Mouse (Mus musculus) c-Kit-positive CD71-negative TER-119-negative erythroid progenitor cells, embryonic 14.5 days (primary cell): ENCODE data around the gene Iqca.

Experiments used
- DNase-seq: peaks from one replicate; pipeline ENCODE4 v3.0.0-alpha.2; 2013; ENCODE audit warnings: low read depth

Gene Iqca

GRCm38 (mm10) chr1:90132402-90132801 lies 20.8 kb downstream of the Iqca start:
- no peak for DNase-seq

GRCm38 (mm10) chr1:90131982-90132381 lies 21.2 kb downstream of the Iqca start:
- DNase-seq = no peak

- no peak for DNase-seq
Measured at GRCm38 (mm10) chr1:90124561-90124960, 28.6 kb downstream of the Iqca start.

DNA sequence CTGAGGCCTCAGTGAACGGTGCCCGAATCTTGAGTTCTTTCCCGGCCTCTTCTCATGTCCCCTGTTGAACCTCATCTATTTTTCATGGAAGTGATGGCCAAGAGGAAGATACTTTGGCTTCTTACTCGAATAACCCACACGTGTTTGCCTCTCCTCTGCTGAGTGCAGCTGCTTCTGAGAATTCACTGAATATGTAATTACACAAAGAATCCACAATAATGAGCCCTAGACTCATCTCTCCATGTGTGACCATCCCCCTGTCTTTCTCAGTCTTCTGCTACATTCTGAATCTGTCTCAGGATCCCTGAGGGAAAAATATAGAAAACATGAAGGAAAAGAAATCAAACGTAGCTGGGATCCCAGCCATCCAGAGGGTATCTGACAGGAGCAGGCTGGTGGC lies 32.5 kb downstream of the Iqca start:
- no peak for DNase-seq

DNA sequence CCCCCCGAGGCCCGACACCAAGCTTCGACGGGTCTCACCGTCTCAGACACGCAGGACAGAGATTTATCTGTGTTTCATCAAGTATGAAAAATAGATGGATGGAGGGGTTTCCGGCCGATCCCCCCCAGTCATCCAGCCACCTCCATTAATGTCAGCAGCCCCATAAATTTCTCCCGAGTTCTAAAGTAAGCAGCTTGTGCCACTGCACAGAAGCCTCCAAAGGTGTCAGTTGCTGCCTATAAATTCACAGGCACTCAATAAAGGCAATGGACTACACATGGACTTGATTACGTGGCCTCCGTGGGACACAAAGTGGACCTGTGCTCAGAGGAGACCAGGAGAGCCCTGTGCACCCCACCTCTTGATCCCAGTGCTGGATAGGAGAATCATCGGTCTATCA lies 34.0 kb downstream of the Iqca start:
- DNase-seq = no peak

DNA sequence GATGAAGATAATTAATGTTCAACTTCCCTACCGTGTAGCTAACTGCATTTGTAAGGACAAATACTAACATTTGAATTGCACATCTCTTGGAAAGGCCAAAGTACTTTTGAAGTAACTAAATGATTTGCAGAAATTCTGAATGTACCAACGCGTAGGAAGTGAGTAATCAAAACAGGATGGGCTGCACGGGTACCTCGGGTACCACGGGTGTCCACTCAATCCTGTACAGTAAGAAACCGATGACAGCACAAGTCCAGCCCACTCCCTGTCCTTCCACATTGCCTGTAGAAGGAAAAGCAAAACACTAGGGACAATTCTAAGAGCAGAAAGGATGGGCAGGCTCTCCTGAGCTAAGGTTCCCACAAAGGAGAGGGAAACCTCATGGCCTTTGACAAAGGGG lies 36.0 kb downstream of the Iqca start:
- no peak for DNase-seq

DNA sequence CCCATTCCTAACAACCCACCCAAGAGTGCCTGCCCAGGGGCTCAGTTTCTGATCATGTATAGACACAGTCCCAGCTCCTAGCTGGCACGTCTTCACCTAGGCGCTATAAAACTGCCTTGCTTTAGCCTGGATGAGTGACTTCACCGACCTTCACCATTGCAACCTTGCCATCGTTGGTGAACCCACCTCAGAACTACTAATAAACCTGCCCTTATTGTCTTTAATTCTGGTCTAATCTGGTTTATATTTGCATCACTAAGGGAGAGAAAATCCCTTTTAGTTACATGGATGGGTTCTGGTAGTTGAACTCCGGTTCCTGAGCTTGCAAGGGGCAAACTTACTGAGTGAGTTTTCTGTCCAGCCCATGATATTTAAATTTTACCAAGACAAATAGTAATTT lies 38.6 kb downstream of the Iqca start:
- no peak for DNase-seq

DNA sequence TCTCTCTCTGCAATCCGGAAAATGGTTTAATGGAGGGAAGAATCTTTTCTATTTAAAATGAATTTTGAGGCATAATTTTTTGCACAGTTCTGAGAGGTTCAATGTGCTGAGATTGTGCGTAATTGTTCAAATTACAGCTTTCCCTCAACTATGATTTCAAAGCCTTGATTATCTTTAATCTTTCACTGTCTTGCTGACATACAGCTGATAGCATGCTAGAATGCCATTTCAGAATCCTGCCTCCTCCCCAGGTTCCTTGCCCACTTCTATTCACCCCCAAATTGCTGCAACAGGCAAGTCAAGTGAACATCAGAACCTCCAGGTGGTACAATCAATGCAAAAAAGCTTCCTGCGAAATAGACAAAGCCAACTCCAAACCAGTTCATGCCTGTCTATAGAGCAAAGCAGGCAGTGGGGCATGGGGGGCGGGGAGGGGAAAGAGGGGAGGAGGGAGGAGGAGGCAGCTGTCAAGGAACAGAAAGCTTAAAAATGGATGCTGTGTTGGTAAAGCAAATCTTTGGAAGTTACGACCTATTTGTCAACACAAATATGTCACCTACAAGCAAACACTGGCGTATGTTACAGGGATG lies 39.5 kb downstream of the Iqca start:
- DNase-seq = no peak

GRCm38 (mm10) chr1:90112669-90113068 lies 40.5 kb downstream of the Iqca start:
- DNase-seq = no peak

GRCm38 (mm10) chr1:90111198-90111839 lies 41.9 kb downstream of the Iqca start:
- no peak for DNase-seq

DNA sequence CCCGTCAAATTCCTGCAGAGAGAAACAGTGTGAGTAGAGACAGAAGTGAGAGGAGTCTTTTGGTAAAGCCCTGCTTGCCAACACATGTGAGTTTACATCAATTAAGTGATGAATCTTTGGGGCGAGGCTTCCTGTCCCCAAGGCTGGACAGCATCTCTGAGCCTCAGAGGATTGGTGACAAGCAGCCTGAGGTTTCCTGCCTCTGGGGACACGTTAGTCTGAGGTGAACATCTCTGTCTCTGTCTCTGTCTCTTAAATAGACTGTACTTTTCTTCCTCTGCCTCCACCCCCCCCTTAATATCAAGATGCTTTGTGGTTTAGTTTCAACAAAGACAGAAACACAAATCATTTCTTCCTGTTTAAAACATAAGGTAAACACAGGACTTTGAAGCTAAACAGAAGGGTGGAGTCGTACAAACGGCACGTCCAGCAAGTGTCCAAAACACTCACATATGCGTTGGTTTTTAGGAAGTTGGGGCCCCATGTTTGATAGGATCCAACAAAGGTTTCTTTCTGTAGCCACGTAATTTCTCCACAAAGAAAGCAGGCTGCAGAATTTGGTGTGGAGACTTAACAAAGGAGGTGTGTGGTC lies 49.2 kb downstream of the Iqca start:
- DNase-seq = no peak

DNA sequence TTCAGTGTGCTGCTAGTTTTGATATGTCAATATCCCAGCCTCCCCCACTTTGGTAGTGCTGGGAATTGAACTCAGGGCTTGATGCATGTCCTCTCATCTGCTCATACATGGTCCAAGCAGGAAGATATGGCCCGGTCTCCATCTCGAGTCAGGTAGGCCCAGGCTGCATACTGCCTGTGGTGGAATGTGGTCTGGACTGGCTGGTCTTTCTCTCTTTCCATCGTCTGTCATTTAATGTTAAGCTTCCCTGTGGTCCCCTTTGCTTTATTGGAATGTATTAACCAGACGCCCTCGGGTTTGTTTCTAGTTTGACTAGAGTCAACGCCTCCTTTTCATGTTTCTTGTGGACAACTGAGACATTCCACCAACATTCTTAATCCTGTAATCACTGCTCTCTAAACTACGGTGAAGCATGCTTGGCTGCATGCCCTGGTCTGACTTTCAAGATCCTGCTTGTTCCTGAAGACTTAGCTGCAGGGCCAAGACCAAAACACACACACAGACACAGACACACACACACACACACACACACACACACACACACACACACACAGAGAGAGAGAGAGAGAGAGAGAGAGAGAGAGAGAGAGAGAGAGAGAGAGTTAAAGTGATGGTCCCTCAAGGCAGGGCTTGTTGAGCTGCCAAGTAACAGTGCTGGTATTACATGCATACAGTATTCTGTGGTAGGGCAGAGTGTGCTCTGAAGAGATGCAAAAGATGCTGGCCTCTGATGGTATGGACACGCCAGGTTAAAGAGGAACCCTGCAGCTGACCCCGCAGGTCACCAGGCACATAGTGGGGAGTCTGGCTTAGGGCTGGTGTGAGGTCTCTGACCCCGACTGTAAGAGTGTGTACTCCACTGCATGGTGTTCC lies 52.6 kb downstream of the Iqca start:
- DNase-seq = no peak

- no peak for DNase-seq
Measured at GRCm38 (mm10) chr1:90092816-90093493, 60.2 kb downstream of the Iqca start.

- DNase-seq = no peak
Measured at GRCm38 (mm10) chr1:90088192-90088990, 64.8 kb downstream of the Iqca start.

GRCm38 (mm10) chr1:90086461-90086860 lies 66.7 kb downstream of the Iqca start:
- no peak for DNase-seq

- DNase-seq = no peak
Measured at GRCm38 (mm10) chr1:90085526-90086157, 67.6 kb downstream of the Iqca start.

DNA sequence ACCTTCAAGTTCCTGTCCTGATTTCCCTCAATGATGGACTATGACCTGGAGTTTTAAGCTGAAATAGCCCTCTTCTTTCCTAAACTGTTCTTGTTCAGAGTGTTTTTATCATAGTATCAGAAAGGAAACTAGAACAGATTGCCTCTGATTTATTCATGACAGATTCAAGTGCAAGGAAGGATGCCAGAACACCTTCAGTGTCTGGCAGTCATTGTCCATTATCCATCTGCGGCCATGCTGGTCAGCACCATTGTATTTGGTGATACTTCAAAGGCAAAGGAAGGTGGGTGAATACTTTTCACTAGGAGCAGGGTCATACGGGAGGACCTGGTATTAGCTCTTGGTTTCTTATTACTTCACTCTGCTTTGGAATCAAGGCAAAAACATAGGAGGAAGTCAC lies 76.9 kb downstream of the Iqca start:
- DNase-seq = no peak

DNA sequence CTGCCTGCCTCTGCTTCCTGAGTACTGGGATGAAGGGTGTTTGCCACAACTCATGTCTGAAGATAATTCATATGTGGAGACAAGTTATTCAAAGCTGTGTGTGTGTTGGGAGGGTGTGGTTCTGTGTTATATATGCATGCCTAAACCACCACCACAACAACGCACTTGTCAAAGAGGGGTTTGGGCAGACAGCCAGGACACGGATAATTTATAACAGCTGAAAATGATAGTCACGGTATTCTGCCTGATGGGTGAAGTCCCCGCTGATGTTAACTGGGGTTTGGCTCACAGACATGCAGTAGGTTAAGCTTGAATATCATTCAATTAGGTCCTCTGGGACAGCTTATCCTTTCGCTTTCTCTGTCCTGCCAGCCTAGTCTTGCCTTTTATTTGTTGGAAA lies 78.4 kb downstream of the Iqca start:
- DNase-seq = no peak

DNA sequence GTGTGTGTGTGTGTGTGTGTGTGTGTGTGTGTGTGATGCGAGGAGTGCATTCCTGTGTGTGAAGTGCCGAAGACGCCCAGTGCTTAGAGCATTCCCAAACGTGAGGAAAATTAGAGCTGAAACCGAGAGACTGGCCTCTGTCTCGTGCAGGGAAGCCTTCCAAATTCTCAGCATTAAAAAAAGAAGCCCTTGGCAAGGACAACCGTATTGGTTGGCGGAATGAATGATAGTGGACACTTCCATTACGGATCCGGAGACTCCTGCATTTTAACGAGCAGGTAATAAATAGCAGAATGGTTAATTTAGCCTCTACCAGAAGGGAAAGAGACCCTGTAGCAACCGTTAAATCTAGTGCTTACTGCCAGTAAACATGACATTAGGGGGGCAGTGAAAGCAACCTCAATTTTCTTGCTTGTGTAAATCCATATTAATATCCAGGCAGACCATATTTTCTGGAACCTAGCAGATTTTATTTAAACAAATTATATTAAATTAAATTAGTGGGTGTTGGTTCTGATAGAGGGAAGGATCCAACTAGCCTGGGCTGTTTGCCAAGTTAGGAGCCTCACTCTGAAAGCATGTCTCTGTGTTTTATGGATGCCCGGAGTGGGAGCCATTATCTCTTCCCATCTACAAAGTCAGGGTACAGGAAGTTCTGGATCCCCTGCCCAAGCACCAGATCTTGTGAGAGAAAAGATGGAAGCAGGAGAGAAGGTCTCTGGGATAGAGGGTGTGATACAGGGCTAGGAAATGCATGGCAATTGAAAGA lies 81.2 kb downstream of the Iqca start:
- no peak for DNase-seq

- peak; percentile 22 for DNase-seq
Measured at GRCm38 (mm10) chr1:90060599-90060998, 92.6 kb downstream of the Iqca start.
